Mouse (Mus musculus) testis, adult 2 months (tissue): Measurements from ENCODE around the gene Lif.

Experiments
- CTCF ChIP-seq: fragments of 200-500 bp; IDR thresholded peaks from 2 replicates; pipeline ENCODE4 v1.5.1; 2012; ENCODE audit warnings: low read depth, mild to moderate bottlenecking, inconsistent platforms, low read length, moderate library complexity; ENCODE audit not compliant: control insufficient read depth, insufficient read depth, insufficient replicate concordance
- POLR2A ChIP-seq: fragments of 200-500 bp; IDR thresholded peaks from 2 replicates; pipeline ENCODE4 v1.6.1; 2012; ENCODE audit warnings: low read depth, mild to moderate bottlenecking, inconsistent platforms, low read length, moderate library complexity; ENCODE audit not compliant: control insufficient read depth

DNA sequence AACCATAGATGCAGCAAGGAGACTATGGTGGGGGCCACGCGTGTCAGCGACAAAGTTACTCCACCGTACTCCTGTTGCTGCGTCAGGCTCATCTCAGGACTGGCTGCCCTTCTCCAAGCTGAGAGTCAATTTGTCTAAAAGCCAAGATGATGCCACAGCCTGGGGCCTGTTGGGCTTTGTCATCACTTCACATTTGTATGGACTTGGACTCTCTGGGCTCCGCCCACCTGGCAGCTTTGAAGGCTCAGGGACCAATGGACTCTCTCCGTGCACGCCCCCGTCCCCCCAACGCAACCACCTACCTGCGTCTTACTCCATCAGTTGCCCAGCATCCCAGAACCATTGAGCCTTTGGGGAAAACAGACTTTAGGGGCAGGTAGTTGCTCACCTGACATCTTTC, 14.2 kb downstream of the Lif start:
- no peak for TF ChIP-seq POLR2A
- no peak for TF ChIP-seq CTCF
